Mouse (Mus musculus): ENCODE results near the gene Mmd2. TPM values are rescaled to one million over a fixed set of nuclear protein-coding genes. Genes with fewer than 3 reads are reported as not detected.

The Mmd2 gene
- polyA plus RNA-seq, 1 experiment: not detected

DNA sequence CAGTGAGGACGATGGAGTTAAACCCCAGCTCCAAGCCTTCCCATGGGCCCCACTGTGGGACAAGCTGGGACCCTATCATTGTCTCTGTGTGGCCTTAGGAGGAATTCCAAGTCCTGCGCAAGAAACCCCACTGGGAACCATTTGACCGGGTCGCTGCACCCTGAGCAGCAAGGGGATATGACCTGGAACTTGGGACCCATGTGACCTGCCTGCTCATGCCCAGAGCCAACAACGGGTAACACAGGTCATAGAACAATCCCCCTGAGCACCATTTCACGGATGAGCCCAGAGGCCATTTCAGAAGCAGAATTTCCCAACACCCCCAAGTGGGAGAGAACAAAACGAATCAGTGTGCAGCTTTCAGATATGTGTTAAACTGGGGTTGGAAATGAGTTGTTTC is 4.2 kb downstream of the Mmd2 start:
- H3K4me2 ChIP-seq (ENCODE audit: low read depth): no peak overlapping the region
- no peak overlapping the region for H3ac ChIP-seq (ENCODE audit: control insufficient read depth, insufficient read length)
- H3K79me2 ChIP-seq (ENCODE audit: control insufficient read depth, insufficient read depth): no peaks in the 10 kb centered on the region
- no peak for TF ChIP-seq REST (IDR thresholded peaks at IDR 0.05; ENCODE audit: insufficient read depth, insufficient read length)
- no peak for TF ChIP-seq MYOD1 (IDR thresholded peaks at IDR 0.05; ENCODE audit: control insufficient read depth in 1 of 3, insufficient read length in 2 of 3, low read depth in 2 of 3)
- TF ChIP-seq MYOG (IDR thresholded peaks at IDR 0.05; ENCODE audit: control insufficient read depth in 1 of 3, insufficient read depth in 1 of 3, insufficient read length in 2 of 3, low read depth in 2 of 3): no peak
- no peak for TF ChIP-seq MAX (IDR thresholded peaks at IDR 0.05; ENCODE audit: low read depth)
- no peak for TF ChIP-seq POLR2AphosphoS2 (IDR thresholded peaks at IDR 0.05; ENCODE audit: insufficient read length, low read depth)
- TF ChIP-seq TCF3 (IDR thresholded peaks at IDR 0.05; ENCODE audit: insufficient read length, low read depth): no peak
- no peak for TF ChIP-seq POLR2A (IDR thresholded peaks at IDR 0.05; ENCODE audit: insufficient read length, low read depth)
- TF ChIP-seq E2F4 (IDR thresholded peaks at IDR 0.05; ENCODE audit: insufficient read depth): no peak
- no peak for TF ChIP-seq USF1 (IDR thresholded peaks at IDR 0.05; ENCODE audit: low read depth)
- TF ChIP-seq CEBPB (IDR thresholded peaks at IDR 0.05; ENCODE audit: insufficient read depth, poor library complexity, severe bottlenecking): no peak
- no peak for TF ChIP-seq TCF12 (IDR thresholded peaks at IDR 0.05; ENCODE audit: insufficient read depth, poor library complexity, severe bottlenecking)
- TF ChIP-seq SRF (IDR thresholded peaks at IDR 0.05; ENCODE audit: control insufficient read depth, insufficient read length, low read depth): no peak
- H3K27me3 ChIP-seq (ENCODE audit: control insufficient read depth, insufficient read depth, insufficient read length): peaks cover 86% of the 10 kb centered on the region
- H3K36me3 ChIP-seq (ENCODE audit: control insufficient read depth, insufficient read depth): no peaks in the 10 kb centered on the region
- no peak overlapping the region for H3K4me3 ChIP-seq

DNA sequence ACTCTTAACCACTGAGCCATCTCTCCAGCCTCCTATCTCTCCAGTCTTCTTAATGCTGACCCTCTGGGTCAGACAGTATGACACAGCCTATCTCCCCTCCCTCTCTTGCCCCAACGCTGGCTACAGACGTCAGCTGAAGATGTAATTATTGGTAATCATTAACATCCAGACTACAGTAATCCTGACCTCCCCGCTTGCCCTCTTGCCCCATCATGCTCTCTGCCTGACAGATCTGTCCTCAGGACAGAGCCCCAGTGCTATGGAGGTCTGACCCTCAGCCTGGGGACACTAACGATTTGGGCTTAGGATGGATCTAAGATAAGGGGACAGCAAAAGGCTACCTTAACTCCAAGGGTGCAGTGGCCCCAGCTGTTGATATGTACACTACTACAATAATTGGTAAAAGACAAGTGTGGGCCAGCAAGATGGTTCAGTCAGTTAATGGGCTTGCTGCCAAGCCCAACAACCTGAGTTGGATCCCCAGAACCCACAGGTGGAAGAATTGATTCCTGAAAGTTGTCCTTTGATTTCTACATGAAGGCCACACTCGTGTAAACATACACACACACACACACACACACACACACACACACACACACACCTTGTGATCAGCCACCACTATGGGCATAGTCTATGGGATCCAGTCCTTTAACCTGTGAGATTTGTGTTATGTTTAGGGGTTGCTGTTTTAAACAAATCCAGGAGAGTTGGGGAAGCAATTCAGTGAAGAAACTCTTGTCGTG is 10.8 kb downstream of the Mmd2 start:
- no peaks in the 10 kb centered on the region for H3K79me2 ChIP-seq (ENCODE audit: control insufficient read depth, insufficient read depth)
- no peak overlapping the region for H3K4me2 ChIP-seq (ENCODE audit: low read depth)
- no peak overlapping the region for H3K4me3 ChIP-seq
- no peak overlapping the region for H3ac ChIP-seq (ENCODE audit: control insufficient read depth, insufficient read length)
- peaks cover 72% of the 10 kb centered on the region for H3K27me3 ChIP-seq (ENCODE audit: control insufficient read depth, insufficient read depth, insufficient read length)
- H3K36me3 ChIP-seq (ENCODE audit: control insufficient read depth, insufficient read depth): no peaks in the 10 kb centered on the region
- no peak for TF ChIP-seq MAX (IDR thresholded peaks at IDR 0.05; ENCODE audit: low read depth)
- TF ChIP-seq TCF12 (IDR thresholded peaks at IDR 0.05; ENCODE audit: insufficient read depth, poor library complexity, severe bottlenecking): no peak
- TF ChIP-seq TCF3 (IDR thresholded peaks at IDR 0.05; ENCODE audit: insufficient read length, low read depth): no peak
- TF ChIP-seq POLR2A (IDR thresholded peaks at IDR 0.05; ENCODE audit: insufficient read length, low read depth): no peak
- TF ChIP-seq USF1 (IDR thresholded peaks at IDR 0.05; ENCODE audit: low read depth): no peak
- TF ChIP-seq CEBPB (IDR thresholded peaks at IDR 0.05; ENCODE audit: insufficient read depth, poor library complexity, severe bottlenecking): no peak
- TF ChIP-seq MYOG (IDR thresholded peaks at IDR 0.05; ENCODE audit: control insufficient read depth in 1 of 3, insufficient read depth in 1 of 3, insufficient read length in 2 of 3, low read depth in 2 of 3): no peak

DNA sequence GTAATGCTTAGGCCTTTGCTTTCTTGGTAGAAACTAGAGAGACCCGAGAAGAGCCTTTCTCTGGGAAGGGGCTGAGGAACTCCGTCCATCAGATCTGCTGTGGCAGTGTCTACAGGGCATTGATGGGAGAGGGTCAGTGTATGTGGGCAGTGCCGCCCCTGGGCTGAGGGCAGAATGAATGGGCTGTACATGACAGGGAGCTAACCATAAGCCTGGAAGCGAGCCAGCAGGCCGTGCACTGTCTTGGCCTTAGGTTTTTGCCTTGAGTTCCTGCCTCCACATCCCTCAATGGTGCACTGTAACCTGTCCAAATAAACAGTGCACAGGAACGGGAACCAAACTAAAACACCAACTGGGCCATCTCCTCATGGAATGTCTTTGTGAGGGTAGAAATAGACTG is 11.9 kb downstream of the Mmd2 start:
- H3K36me3 ChIP-seq (ENCODE audit: control insufficient read depth, insufficient read depth): no peaks in the 10 kb centered on the region
- TF ChIP-seq MYOD1 (IDR thresholded peaks at IDR 0.05; ENCODE audit: control insufficient read depth in 1 of 3, insufficient read length in 2 of 3, low read depth in 2 of 3) (no peak), USF1 (IDR thresholded peaks at IDR 0.05; ENCODE audit: low read depth) (no peak)
- peaks cover 61% of the 10 kb centered on the region for H3K27me3 ChIP-seq (ENCODE audit: control insufficient read depth, insufficient read depth, insufficient read length)
- H3K79me2 ChIP-seq (ENCODE audit: control insufficient read depth, insufficient read depth): no peaks in the 10 kb centered on the region
- no peak overlapping the region for H3K4me2 ChIP-seq (ENCODE audit: low read depth)
- no peak overlapping the region for H3ac ChIP-seq (ENCODE audit: control insufficient read depth, insufficient read length)
- no peak overlapping the region for H3K4me3 ChIP-seq

DNA sequence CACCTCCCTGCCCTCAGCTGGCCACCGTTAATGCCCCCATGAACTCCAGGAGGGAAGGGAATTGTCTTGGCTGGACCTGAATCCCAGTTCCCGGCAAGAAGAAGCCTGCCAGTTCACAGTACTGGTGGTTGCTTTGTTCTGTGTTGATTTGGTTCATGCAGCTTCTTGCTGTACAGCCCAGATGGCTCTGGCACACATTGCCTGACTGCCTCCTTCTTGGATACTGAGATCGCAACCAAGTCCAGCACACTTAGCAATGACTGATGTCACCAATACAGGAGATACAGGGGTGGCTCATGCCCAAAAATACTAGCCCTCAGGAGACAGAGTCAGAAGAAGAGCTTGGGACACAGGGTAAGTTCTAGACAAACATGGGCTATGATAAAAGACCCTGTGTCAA is 12.9 kb downstream of the Mmd2 start:
- no peaks in the 10 kb centered on the region for H3K79me2 ChIP-seq (ENCODE audit: control insufficient read depth, insufficient read depth)
- H3K4me3 ChIP-seq: no peak overlapping the region
- no peak overlapping the region for H3ac ChIP-seq (ENCODE audit: control insufficient read depth, insufficient read length)
- no peak overlapping the region for H3K4me2 ChIP-seq (ENCODE audit: low read depth)
- no peak for TF ChIP-seq POLR2AphosphoS2 (IDR thresholded peaks at IDR 0.05; ENCODE audit: insufficient read length, low read depth)
- H3K27me3 ChIP-seq (ENCODE audit: control insufficient read depth, insufficient read depth, insufficient read length): peaks cover 52% of the 10 kb centered on the region
- no peaks in the 10 kb centered on the region for H3K36me3 ChIP-seq (ENCODE audit: control insufficient read depth, insufficient read depth)

DNA sequence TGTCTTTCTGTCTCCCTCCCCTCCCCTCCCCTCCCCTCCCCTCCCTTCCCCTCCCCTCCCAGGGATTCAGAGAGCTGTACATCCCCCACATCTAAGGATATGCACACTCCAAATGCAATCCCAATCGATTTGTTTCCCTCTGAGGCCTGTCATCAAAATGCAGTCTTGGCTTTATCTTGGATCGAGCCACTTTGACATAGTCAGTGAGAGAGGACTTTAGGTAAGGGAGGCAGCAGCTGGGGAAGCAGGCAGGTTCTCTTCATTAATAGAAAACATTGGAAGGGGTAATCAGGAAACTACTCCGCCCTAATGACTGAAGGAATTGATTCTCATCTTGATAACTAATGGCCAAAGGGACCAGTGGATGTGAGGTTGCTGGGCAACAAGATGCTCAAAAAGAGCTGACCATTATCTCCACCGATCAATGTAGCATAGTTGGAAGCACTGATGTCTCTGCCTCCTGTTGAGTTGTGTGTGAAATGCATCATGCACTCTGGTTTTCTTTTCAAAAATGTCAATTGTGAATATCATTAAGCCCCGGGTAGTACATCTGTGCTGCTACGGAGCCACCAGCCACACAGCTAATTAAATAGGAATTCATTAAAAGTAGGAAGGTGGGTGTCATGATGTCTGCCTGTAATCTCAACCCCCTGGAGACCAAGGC is 17.5 kb downstream of the Mmd2 start:
- H3K79me2 ChIP-seq (ENCODE audit: control insufficient read depth, insufficient read depth): no peaks in the 10 kb centered on the region
- H3ac ChIP-seq (ENCODE audit: control insufficient read depth, insufficient read length): no peak overlapping the region
- H3K27me3 ChIP-seq (ENCODE audit: control insufficient read depth, insufficient read depth, insufficient read length): peaks cover 30% of the 10 kb centered on the region
- no peak overlapping the region for H3K4me3 ChIP-seq
- H3K36me3 ChIP-seq (ENCODE audit: control insufficient read depth, insufficient read depth): no peaks in the 10 kb centered on the region
- no peak for TF ChIP-seq CEBPB (IDR thresholded peaks at IDR 0.05; ENCODE audit: insufficient read depth, poor library complexity, severe bottlenecking)
- TF ChIP-seq MYOG (IDR thresholded peaks at IDR 0.05; ENCODE audit: control insufficient read depth in 1 of 3, insufficient read depth in 1 of 3, insufficient read length in 2 of 3, low read depth in 2 of 3): no peak
- TF ChIP-seq USF1 (IDR thresholded peaks at IDR 0.05; ENCODE audit: low read depth): no peak
- no peak for TF ChIP-seq MAX (IDR thresholded peaks at IDR 0.05; ENCODE audit: low read depth)
- TF ChIP-seq TCF3 (IDR thresholded peaks at IDR 0.05; ENCODE audit: insufficient read length, low read depth): no peak
- no peak for TF ChIP-seq MYOD1 (IDR thresholded peaks at IDR 0.05; ENCODE audit: control insufficient read depth in 1 of 3, insufficient read length in 2 of 3, low read depth in 2 of 3)
- no peak overlapping the region for H3K4me2 ChIP-seq (ENCODE audit: low read depth)
